Mouse (Mus musculus) stomach, postnatal 0 days (tissue): ENCODE data around the gene Tigd3.

Experiments
- CTCF ChIP-seq: IDR thresholded peaks from 2 replicates; pipeline ENCODE4 v1.5.1; 2016; ENCODE audit warnings: antibody characterized with exemption, low read depth, mild to moderate bottlenecking, moderate library complexity
- EP300 ChIP-seq: optimal IDR thresholded peaks from 2 replicates; pipeline ENCODE3; 2016; ENCODE audit warnings: antibody characterized with exemption

GRCm38 (mm10) chr19:5841389-5841946 lies 52.5 kb downstream of the Tigd3 start:
- TF ChIP-seq CTCF, result no peak
- no peak for TF ChIP-seq EP300
